Mouse (Mus musculus) embryonic facial prominence, embryonic 14.5 days (tissue): ENCODE results near the gene Trak1. TPM values are rescaled to one million over a fixed set of nuclear protein-coding genes. Genes with fewer than 3 reads are reported as not detected.

Source experiments
- ATAC-seq: fragments of 200-750 bp; cut with Nextera tagmentation; 2 replicates; pipeline ENCODE4 v1.8.0; 2017; ENCODE audit warnings: low read depth, moderate number of reproducible peaks, moderate TSS enrichment
- DNase-seq: peaks from one replicate; pipeline ENCODE4 v3.0.0-alpha.2; 2015; ENCODE audit warnings: low spot score
- H3K27ac ChIP-seq: fragments of 300-500 bp; sonication (generic); replicated peaks from 2 replicates; pipeline ENCODE4 v1.5.1; 2014; ENCODE audit warnings: low read depth, mild to moderate bottlenecking, low read length, moderate library complexity
- H3K27me3 ChIP-seq: fragments of 300-500 bp; sonication (generic); replicated peaks from 2 replicates; pipeline ENCODE4 v1.6.1; 2014; ENCODE audit warnings: low read length; ENCODE audit not compliant: control insufficient read depth, insufficient read depth
- H3K36me3 ChIP-seq: fragments of 300-500 bp; sonication (generic); 2 replicates; pipeline ENCODE4 v1.6.1; 2014; ENCODE audit warnings: low read length, mixed read lengths; ENCODE audit not compliant: control insufficient read depth, insufficient read depth
- H3K4me1 ChIP-seq: fragments of 300-500 bp; sonication (generic); 2 replicates; pipeline ENCODE4 v1.6.1; 2014; ENCODE audit warnings: antibody characterized with exemption, low read length; ENCODE audit not compliant: control insufficient read depth, insufficient read depth
- H3K4me2 ChIP-seq: fragments of 300-500 bp; sonication (generic); 2 replicates; pipeline ENCODE4 v1.6.1; 2014; ENCODE audit warnings: low read depth, mild to moderate bottlenecking, low read length, moderate library complexity, mixed read lengths
- H3K4me3 ChIP-seq: fragments of 300-500 bp; sonication (generic); 2 replicates; pipeline ENCODE4 v1.5.1; 2014; ENCODE audit warnings: low read depth, mild to moderate bottlenecking, low read length
- H3K9ac ChIP-seq: fragments of 300-500 bp; sonication (generic); 2 replicates; pipeline ENCODE4 v1.6.1; 2014; ENCODE audit warnings: low read depth, mild to moderate bottlenecking, low read length, moderate library complexity, mixed read lengths
- H3K9me3 ChIP-seq: fragments of 300-500 bp; sonication (generic); 2 replicates; pipeline ENCODE4 v1.6.1; 2016; ENCODE audit warnings: low read length; ENCODE audit not compliant: control insufficient read depth
- WGBS: fragments of 180-500 bp; shearing (Covaris S2); extraction: QIAGEN DNeasy Blood & Tissue Kit; methylation state at CpG from one replicate; pipeline ENCODE4 v1.1.7; 2014; 5-methylcytosine and 5-hydroxymethylcytosine counted together
- polyA plus RNA-seq: library from polyadenylated mRNA; unstranded; fragments of >200 nt; fragmentation: Nextera tagmentation; extraction: Ambion mirVana; gene quantifications from 2 replicates; pipeline ENCODE4 v1.2.1, GENCODE M21; 2014

Gene Trak1
- polyA plus RNA-seq, 1 experiment from 2014 or later = 28.3 TPM

DNA sequence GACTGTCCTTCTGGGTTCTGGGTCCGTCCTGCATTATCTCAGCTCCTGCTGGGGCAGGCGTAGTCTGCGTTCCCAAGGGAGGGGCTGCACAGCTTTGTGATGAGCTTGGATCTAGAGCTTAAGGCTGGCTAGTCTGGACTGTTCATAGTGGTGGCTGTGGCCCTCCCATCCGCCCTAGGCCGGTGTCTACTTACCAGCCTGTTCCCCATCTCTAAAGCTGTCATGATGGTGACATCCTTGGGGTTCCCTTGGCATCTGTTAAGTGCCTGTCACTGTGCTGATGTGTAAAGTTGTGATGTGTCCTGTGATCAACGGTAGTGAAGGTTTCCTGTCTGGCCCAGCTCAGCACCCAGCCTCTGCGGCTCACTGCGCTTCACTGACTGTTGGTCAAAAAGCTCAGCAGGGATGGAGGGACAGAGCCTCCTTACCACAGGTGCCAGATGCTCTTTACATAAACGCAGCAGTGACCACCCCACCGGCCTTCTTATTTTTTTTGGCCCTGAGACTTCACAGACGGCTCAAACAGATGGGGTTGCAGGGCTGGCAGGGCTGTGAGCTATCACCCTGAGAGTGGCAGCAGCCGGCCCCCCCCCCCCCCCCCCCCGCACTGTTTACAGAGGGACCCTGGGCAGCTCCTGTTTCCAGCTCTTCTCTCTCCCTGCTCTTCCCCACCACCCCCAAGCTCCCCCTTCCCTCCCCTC lies 74.8 kb downstream of the Trak1 start:
- WGBS = 12% methylated on average over 11 of the region's 13 CpGs
- no peaks in the 10 kb centered on the region for H3K36me3 ChIP-seq
- peaks cover 24% of the 10 kb centered on the region for H3K4me1 ChIP-seq
- ATAC-seq (peak; percentile 52), DNase-seq (no peak)
- no peaks in the 10 kb centered on the region for H3K27me3 ChIP-seq
- peak overlapping the region; percentile 62 for H3K4me2 ChIP-seq
- H3K4me3 ChIP-seq = peak overlapping the region; percentile 32
- peak overlapping the region; percentile 59 for H3K9ac ChIP-seq
- H3K9me3 ChIP-seq = no peaks in the 10 kb centered on the region
- peak overlapping the region; percentile 63; the same call in 1 of the 2 replicates for H3K27ac ChIP-seq

DNA sequence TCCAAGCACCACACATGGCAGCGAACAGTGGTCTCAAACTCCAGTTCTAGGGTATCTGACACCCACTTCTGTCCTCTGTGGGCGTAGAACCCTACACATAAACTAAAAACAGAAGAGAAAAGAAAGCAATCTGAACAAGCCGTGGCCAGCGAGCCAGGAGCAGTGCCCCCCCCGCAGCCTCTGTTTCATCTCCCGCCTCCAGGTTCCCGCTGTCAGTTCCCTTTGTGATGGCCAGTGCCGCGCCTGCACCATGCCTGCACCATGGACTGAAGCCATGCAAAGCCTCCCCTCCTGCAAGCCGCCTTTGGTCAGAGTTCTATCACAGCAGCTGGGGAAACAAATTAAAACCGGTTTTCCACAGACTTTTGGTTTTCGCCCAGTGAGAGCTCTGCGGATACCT lies 75.8 kb downstream of the Trak1 start:
- no peak for ATAC-seq
- H3K27ac ChIP-seq = no peak overlapping the region; the same call in 1 of the 2 replicates

GRCm38 (mm10) chr9:121373512-121373911 lies 76.2 kb downstream of the Trak1 start:
- 47% methylated on average over 4 of the region's 4 CpGs for WGBS
- ATAC-seq (no peak), DNase-seq (no peak)
- peaks cover 23% of the 10 kb centered on the region for H3K4me1 ChIP-seq
- no peak overlapping the region; the same call in 1 of the 2 replicates for H3K9ac ChIP-seq
- H3K4me3 ChIP-seq = no peak overlapping the region
- no peaks in the 10 kb centered on the region for H3K9me3 ChIP-seq
- H3K27me3 ChIP-seq = no peaks in the 10 kb centered on the region
- no peak overlapping the region for H3K4me2 ChIP-seq
- no peak overlapping the region for H3K27ac ChIP-seq
- no peaks in the 10 kb centered on the region for H3K36me3 ChIP-seq

More for the DNA sequence above, 75.8 kb downstream of the Trak1 start:
- DNase-seq = no peak
- WGBS = 51% methylated on average over 13 of the region's 13 CpGs
- Histone ChIP-seq H3K4me3 (no peak overlapping the region), H3K36me3 (no peaks in the 10 kb centered on the region), H3K27me3 (no peaks in the 10 kb centered on the region), H3K4me1 (peaks cover 23% of the 10 kb centered on the region), H3K9ac (no peak overlapping the region; the same call in 1 of the 2 replicates), H3K4me2 (no peak overlapping the region), H3K9me3 (no peaks in the 10 kb centered on the region)

DNA sequence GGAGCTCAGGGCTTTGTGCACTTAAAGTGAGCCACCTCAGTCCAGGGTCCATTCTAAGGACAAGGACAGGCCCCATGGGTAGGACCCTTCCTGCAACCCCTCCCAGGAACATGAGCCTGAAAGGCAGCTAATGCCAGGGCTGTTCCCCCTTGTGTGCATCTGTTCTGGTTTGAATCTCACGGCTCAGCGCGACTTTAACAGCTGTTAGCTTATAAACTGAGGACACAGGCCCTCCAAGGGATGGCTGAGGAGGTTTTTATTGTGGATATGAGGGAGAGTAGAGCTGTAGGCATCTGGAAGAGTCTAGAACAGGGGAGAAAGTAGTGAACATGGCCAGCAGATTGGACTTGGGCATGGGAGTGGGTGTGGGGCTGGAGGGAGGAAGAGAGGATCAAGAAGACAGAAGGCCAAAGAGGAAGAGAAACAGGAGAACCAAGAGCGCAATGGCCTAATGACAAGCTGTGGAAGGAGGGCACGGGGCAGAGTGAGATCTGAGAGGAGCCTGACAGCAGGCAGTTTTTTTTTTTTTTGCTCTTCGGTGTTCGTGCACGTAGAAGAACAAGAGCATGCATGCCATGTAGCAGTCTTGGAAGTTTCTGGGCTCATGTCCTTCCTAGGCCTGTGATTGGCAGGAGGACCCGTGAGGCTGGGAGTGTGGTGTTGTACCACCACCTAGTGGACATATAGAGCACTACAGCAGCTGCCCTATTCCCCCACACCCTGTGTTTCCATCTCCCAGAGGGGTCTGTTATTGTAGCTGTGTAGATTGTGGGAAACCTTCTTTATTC lies 77.0 kb downstream of the Trak1 start:
- H3K4me1 ChIP-seq = peaks cover 23% of the 10 kb centered on the region
- DNase-seq = peak; percentile 90
- WGBS = 41% methylated on average over 6 of the region's 9 CpGs
- ATAC-seq = peak; percentile 48
- H3K9ac ChIP-seq = no peak overlapping the region
- H3K27me3 ChIP-seq = no peaks in the 10 kb centered on the region
- H3K27ac ChIP-seq = peak overlapping the region; percentile 10; the same call in 1 of the 2 replicates
- no peak overlapping the region for H3K4me2 ChIP-seq
- no peak overlapping the region for H3K4me3 ChIP-seq
- no peaks in the 10 kb centered on the region for H3K9me3 ChIP-seq
- H3K36me3 ChIP-seq = no peaks in the 10 kb centered on the region

DNA sequence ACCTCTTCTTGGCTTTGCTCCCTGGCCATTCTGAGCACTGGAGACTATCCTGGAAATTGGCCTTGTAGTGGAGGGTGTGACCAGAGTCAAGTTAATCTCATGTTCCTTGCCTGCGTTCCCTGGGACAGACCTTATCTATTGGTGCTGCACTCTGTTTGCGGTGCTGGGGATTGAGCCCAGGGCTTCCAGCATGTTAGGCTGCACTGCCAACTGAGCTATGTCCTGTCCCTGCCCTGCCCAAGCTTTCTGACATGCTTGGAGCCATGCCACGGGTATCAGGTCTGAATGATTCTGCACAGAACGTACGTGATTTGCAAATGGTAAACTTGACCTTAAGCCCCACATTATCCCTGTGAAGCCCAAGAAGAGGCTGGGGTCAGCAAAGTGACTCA lies 77.6 kb downstream of the Trak1 start:
- ATAC-seq = no peak
- peaks cover 23% of the 10 kb centered on the region for H3K4me1 ChIP-seq

DNA sequence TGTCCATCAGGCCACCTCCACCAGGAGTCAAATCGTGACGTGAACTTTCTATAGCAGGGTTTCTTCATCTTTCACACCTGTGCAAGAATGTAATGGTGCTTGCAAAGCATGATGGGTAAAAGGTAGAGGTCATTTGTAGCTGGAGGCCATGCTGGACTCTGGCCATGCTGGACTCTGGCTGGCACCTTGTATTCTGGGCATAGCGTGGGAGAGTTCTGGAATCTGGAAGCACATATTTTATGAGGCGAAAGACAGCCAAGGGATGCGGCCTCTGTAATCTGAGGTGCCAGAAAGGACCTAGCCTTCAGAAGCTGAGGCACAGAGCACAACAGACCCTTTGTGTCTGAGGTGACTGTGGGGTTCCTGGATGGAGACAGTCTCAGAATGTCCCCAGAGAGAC lies 78.8 kb downstream of the Trak1 start:
- no peak overlapping the region for H3K4me2 ChIP-seq
- WGBS = 77% methylated on average over 5 of the region's 5 CpGs

More for the DNA sequence above, 77.6 kb downstream of the Trak1 start:
- Histone ChIP-seq H3K36me3 (no peaks in the 10 kb centered on the region), H3K27ac (no peak overlapping the region), H3K9ac (no peak overlapping the region), H3K4me2 (no peak overlapping the region), H3K27me3 (no peaks in the 10 kb centered on the region), H3K9me3 (no peaks in the 10 kb centered on the region), H3K4me3 (no peak overlapping the region)
- no peak for DNase-seq
- 83% methylated on average over 5 of the region's 5 CpGs for WGBS

GRCm38 (mm10) chr9:121380310-121380920 lies 83.1 kb downstream of the Trak1 start:
- H3K9me3 ChIP-seq = no peaks in the 10 kb centered on the region
- 79% methylated on average over 11 of the region's 11 CpGs for WGBS
- no peak overlapping the region for H3K9ac ChIP-seq
- peak; percentile 42; the same call in 1 of the 2 replicates for ATAC-seq
- no peaks in the 10 kb centered on the region for H3K27me3 ChIP-seq
- DNase-seq = no peak
- H3K4me2 ChIP-seq = no peak overlapping the region
- no peak overlapping the region for H3K27ac ChIP-seq
- no peaks in the 10 kb centered on the region for H3K36me3 ChIP-seq
- H3K4me3 ChIP-seq = no peak overlapping the region
- H3K4me1 ChIP-seq = no peaks in the 10 kb centered on the region

More for the DNA sequence above, 78.8 kb downstream of the Trak1 start:
- Histone ChIP-seq H3K27me3 (no peaks in the 10 kb centered on the region), H3K27ac (no peak overlapping the region), H3K36me3 (no peaks in the 10 kb centered on the region), H3K4me1 (peaks cover 19% of the 10 kb centered on the region), H3K9ac (no peak overlapping the region), H3K4me3 (no peak overlapping the region), H3K9me3 (no peaks in the 10 kb centered on the region)
- DNase-seq (no peak), ATAC-seq (no peak)

GRCm38 (mm10) chr9:121381678-121382297 lies 84.5 kb downstream of the Trak1 start:
- H3K4me3 ChIP-seq = no peak overlapping the region
- H3K4me2 ChIP-seq = no peak overlapping the region
- H3K9ac ChIP-seq = no peak overlapping the region
- no peaks in the 10 kb centered on the region for H3K9me3 ChIP-seq
- WGBS = 76% methylated on average over 17 of the region's 17 CpGs
- no peak overlapping the region for H3K27ac ChIP-seq
- no peaks in the 10 kb centered on the region for H3K4me1 ChIP-seq
- DNase-seq (no peak), ATAC-seq (no peak)
- H3K27me3 ChIP-seq = no peaks in the 10 kb centered on the region
- no peaks in the 10 kb centered on the region for H3K36me3 ChIP-seq
